Mouse (Mus musculus) liver, embryonic 11.5 days (tissue): Measurements from ENCODE around the gene Abraxas2. TPM values are rescaled to one million over a fixed set of nuclear protein-coding genes. Genes with fewer than 3 reads are reported as not detected.

ENCODE experiments used
- ATAC-seq: fragments of 200-750 bp; cut with Nextera tagmentation; replicated peaks from 2 replicates; pipeline ENCODE4 v1.8.0; 2017; ENCODE audit warnings: moderate number of reproducible peaks, mild to moderate bottlenecking, moderate TSS enrichment, moderate library complexity; ENCODE audit not compliant: low FRiP score
- DNase-seq: peaks from one replicate; pipeline ENCODE4 v3.0.0-alpha.2; 2017; ENCODE audit warnings: low spot score
- H3K27ac ChIP-seq: fragments of 300-500 bp; sonication (generic); 2 replicates; pipeline ENCODE4 v1.5.1; 2014; ENCODE audit warnings: mild to moderate bottlenecking, low read depth, low read length, control low read depth
- H3K27me3 ChIP-seq: fragments of 300-500 bp; sonication (generic); replicated peaks from 2 replicates; pipeline ENCODE4 v1.6.1; 2014; ENCODE audit warnings: low read length, mixed read lengths; ENCODE audit not compliant: control insufficient read depth, insufficient read depth
- H3K36me3 ChIP-seq: fragments of 300-500 bp; sonication (generic); 2 replicates; pipeline ENCODE4 v1.6.1; 2014; ENCODE audit warnings: mild to moderate bottlenecking, low read length, moderate library complexity, mixed read lengths; ENCODE audit not compliant: control insufficient read depth, insufficient read depth
- H3K4me1 ChIP-seq: fragments of 300-500 bp; sonication (generic); replicated peaks from 2 replicates; pipeline ENCODE4 v1.6.1; 2014; ENCODE audit warnings: low read length, mixed read lengths; ENCODE audit not compliant: control insufficient read depth, insufficient read depth
- H3K4me2 ChIP-seq: fragments of 300-500 bp; sonication (generic); 2 replicates; pipeline ENCODE4 v1.6.1; 2014; ENCODE audit warnings: mild to moderate bottlenecking, control low read depth, moderate library complexity
- H3K4me3 ChIP-seq: fragments of 300-500 bp; sonication (generic); 2 replicates; pipeline ENCODE4 v1.5.1; 2014; ENCODE audit warnings: low read depth, low read length, control low read depth
- H3K9ac ChIP-seq: fragments of 300-500 bp; sonication (generic); 2 replicates; pipeline ENCODE4 v1.6.1; 2014; ENCODE audit warnings: low read depth, low read length, control low read depth
- H3K9me3 ChIP-seq: fragments of 300-500 bp; sonication (generic); 2 replicates; pipeline ENCODE4 v1.6.1; 2016; ENCODE audit warnings: low read length, inconsistent platforms, mixed read lengths; ENCODE audit not compliant: control insufficient read depth
- WGBS: fragments of 180-500 bp; shearing (Covaris S2); extraction: QIAGEN DNeasy Blood & Tissue Kit; methylation state at CpG from one replicate; pipeline ENCODE4 v1.1.7; 2014; 5-methylcytosine and 5-hydroxymethylcytosine counted together
- polyA plus RNA-seq: library from polyadenylated mRNA; unstranded; fragments of >200 nt; fragmentation: Nextera tagmentation; extraction: Ambion mirVana; gene quantifications from 2 replicates; pipeline ENCODE4 v1.2.1, GENCODE M21; 2014

The Abraxas2 gene
- polyA plus RNA-seq, 1 experiment from 2014 or later = 28.5 TPM

GRCm38 (mm10) chr7:132931560-132932351, 72.7 kb downstream of the Abraxas2 start:
- peak; percentile 64 for DNase-seq
- Histone ChIP-seq H3K4me3 (peak overlapping the region; percentile 98), H3K9ac (peak overlapping the region; percentile 97), H3K27me3 (no peaks in the 10 kb centered on the region), H3K27ac (peak overlapping the region; percentile 99), H3K4me1 (peaks cover 7% of the 10 kb centered on the region), H3K4me2 (peak overlapping the region; percentile 83), H3K9me3 (no peaks in the 10 kb centered on the region), H3K36me3 (no peaks in the 10 kb centered on the region)
- ATAC-seq = peak; percentile 17; the same call in 1 of the 2 replicates
- under 1% methylated on average over 54 of the region's 55 CpGs for WGBS

GRCm38 (mm10) chr7:132933331-132933730, 74.3 kb downstream of the Abraxas2 start:
- no peak for DNase-seq
- WGBS = 84% methylated on average over 1 of the region's 1 CpGs
- Histone ChIP-seq H3K9ac (no peak overlapping the region), H3K27ac (no peak overlapping the region), H3K4me2 (no peak overlapping the region), H3K36me3 (no peaks in the 10 kb centered on the region), H3K27me3 (no peaks in the 10 kb centered on the region), H3K4me3 (no peak overlapping the region), H3K4me1 (peaks cover 7% of the 10 kb centered on the region), H3K9me3 (no peaks in the 10 kb centered on the region)
- ATAC-seq = no peak

Other genes starting within 250 kb of the Abraxas2 start
- gene Lhpp, start 248.6 kb upstream of the Abraxas2 start, polyA plus RNA-seq = 15.8 TPM in 2 replicates
- gene Fam53b, start 45.3 kb upstream of the Abraxas2 start, polyA plus RNA-seq = 20.1 and 20.4 TPM in 2 replicates
- gene Eef1akmt2, start 6.6 kb upstream of the Abraxas2 start, polyA plus RNA-seq = 50.4 and 54.0 TPM in 2 replicates
- 9.6 and 10.9 TPM in 2 replicates for gene Zranb1, start 71.9 kb downstream of the Abraxas2 start, polyA plus RNA-seq